Mouse (Mus musculus) inflammation-experienced regulatory T-cells, adult 6 months (primary cell): Measurements from ENCODE around the gene Eef1e1. TPM values are rescaled to one million over a fixed set of nuclear protein-coding genes. Genes with fewer than 3 reads are reported as not detected.
"Not testable (repeated sequence)": the region's sequence is repeated elsewhere in the genome, so short reads cannot be mapped to it uniquely, and the experiment has no call there.

Experiments used
- ATAC-seq: one replicate; pipeline ENCODE4 v1.8.0; 2017
- polyA plus RNA-seq, 3 experiments: library from polyadenylated mRNA; unstranded; fragments of 100-300 nt; shearing (Covaris generic); gene quantifications; one replicate each; pipeline ENCODE4 v1.2.1; 2017

The Eef1e1 gene
- polyA plus RNA-seq, result 10 to 100 TPM; 42.6 to 49.3 (median 45.5) TPM

DNA sequence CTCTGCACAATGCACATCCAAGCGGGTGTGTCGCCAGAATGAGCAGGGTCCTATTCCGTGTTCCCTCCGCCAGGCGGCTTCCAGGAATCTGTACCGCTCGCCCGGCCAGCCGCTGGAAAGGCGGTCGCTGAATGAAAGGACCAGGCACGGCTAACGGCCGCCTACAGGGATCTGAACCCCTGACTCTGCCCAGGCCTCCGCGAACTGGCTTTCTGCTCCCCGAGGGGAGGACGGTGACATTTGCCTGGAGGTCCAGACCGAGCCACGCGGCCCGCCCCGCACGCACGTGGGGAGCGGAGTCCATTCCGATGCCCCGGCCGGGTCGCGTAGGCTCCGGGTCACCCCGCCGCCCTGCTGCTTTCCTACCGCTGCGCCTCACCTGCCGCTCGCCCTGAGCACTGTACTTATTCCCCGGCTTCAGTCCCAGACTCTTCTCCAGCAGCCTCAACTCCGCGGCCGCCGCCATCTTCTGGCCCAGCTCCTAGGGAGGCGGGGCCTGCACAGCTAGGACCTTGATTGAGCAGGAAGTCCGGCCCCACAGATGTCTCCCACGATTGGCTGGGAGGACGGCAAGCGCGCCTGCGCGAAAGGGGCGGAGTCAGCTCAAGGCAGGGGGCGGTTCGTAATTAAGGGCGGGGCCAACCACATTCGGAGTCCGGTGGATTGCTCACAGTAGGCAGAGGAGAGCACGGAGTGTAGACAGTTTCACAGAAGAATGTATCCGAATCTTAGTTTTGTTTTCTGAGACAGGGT, at the start of gene Eef1e1:
TSS of gene Eef1e1 (minus strand) at position 531 of the 753 bp plus-strand sequence.
- ATAC-seq, result peak; percentile 99

GRCm38 (mm10) chr13:38690845-38691244, 32.0 kb upstream of the Eef1e1 start:
- no peak for ATAC-seq

- ATAC-seq, result no peak
Measured at GRCm38 (mm10) chr13:38690028-38690427, 31.2 kb upstream of the Eef1e1 start.

DNA sequence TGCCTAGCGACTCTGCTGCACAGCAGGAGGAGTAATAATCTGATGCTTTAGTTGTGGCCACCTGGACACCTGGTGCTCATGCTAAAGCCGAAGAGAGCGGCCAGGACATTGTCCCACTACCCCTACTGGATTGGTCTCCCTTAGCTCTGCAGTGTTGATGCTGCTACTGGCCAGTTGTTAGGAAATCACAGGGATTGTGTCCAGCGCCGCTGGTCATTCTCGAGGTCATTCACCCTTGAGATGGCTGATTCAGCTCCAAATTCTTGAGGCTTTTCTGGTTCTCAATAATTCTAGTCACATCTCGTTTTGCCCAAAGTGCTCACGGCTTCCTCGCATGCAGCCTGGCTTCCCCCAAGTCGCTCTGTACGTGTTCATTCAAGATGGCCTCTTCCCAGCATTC, 29.9 kb upstream of the Eef1e1 start:
- ATAC-seq, result no peak

- ATAC-seq, result no peak
Measured at GRCm38 (mm10) chr13:38672336-38672735, 13.5 kb upstream of the Eef1e1 start.

GRCm38 (mm10) chr13:38671451-38671850, 12.6 kb upstream of the Eef1e1 start:
- ATAC-seq, result not testable (repeated sequence)

GRCm38 (mm10) chr13:38670051-38670450, 11.2 kb upstream of the Eef1e1 start:
- ATAC-seq, result no peak

- ATAC-seq, result no peak
Measured at GRCm38 (mm10) chr13:38668514-38668913, 9.7 kb upstream of the Eef1e1 start.

DNA sequence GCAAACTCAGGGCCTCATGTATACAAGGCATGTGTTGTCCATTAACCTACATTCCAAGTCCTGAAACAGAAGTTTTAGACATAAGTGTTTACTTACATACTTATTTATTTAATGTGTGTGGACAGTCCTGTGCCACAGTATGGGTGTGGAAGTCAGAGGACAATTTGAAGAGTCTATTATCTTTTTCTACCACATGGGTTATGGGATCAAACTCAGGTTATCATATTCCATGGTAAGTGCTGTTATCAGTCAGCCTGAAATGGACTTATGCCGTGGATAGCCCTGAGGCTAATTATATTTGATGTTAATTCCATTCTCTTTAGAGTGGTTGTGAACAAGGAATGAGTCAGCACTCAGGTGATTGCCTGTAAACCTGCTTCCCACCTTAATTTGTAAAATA, 5.9 kb upstream of the Eef1e1 start:
- no peak for ATAC-seq

- no peak for ATAC-seq
Measured at GRCm38 (mm10) chr13:38659524-38660136, 772 bp upstream of the Eef1e1 start.

DNA sequence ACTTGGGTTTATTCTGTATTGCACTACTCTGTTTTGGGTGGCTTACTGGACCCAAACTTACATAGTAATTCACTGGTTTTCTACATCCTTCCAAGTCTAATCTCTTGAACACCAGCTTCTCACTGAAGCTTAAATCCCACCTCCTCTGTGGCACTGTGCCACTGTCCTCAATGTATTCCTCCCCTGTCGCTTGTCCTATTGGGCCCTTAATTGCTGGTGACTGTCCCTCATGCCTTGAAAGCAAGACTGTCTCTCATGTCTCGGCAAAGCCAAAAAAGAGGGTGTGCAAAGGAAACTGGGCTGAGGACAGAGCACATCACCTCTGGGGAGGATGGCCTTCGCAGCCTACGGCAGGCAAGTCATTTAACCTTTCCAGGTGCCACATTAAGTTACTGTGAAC, 993 bp downstream of the Eef1e1 start:
- no peak for ATAC-seq

GRCm38 (mm10) chr13:38650292-38650691, 8.6 kb downstream of the Eef1e1 start:
- no peak for ATAC-seq

- ATAC-seq, result no peak
Measured at GRCm38 (mm10) chr13:38649069-38649468, 9.8 kb downstream of the Eef1e1 start.

- ATAC-seq, result no peak
Measured at GRCm38 (mm10) chr13:38641414-38641813, 17.4 kb downstream of the Eef1e1 start.

DNA sequence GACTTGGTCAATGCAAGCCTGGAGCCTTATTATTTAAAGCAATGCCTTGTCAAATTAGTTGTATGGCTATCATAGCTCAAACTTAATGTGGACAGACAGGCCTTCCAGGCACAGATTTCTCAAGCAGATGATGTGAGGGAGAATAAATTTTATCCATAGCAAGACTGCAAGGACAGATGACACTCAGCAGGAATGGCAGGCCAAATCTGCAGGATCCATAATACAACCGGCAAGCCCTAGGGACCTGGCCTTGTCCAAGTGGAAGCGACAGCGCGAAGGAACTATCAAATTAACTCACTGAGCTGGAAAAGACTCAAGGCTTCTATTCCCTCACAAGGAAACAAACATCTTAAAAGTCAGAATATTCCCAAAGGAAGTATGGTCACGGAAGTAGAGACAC, 17.9 kb downstream of the Eef1e1 start:
- no peak for ATAC-seq

DNA sequence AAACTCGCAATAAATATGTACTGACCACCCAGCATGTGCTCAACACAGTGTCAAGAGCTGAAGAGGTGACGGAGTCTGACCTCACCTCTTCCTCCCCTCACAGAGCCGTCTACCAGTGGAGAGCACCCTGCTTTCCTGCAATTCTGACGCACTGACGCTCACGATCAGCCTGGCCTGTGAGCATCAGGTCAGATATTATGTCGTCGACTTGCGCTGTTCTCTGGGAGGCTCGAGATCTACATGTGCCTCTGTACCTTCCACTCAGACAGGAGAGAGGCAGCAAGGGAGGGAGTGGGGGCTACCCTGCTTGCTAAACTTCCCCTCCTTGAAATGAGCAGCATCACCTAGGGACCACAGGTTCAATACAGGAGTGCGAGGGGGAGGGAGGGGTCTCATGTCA, 20.2 kb downstream of the Eef1e1 start:
- no peak for ATAC-seq

DNA sequence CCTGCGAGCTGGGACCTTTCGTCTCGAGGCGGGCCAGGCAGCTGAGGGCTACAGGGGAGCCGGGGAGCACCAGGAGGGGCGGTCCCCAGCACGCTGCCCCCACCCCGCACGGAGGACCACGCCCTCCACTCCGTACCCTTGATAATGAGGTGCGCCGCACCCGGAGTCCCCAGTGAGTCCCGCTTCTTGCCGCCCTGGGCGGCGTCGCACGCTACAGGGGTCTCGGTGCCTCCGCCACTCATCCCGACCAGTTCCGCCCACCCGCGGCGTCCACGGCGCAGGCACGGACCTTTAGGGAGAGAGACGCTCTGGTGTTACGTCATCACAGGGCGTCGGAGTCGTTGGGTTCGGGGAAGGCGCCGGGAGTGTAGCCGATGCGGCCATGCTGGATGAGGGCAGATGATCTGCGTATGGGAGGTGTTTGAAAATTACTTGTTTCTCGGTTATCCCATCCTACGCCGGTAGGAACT, 24.0 kb downstream of the Eef1e1 start, which contains the start of gene Bloc1s5:
TSS of gene Bloc1s5 (minus strand) at position 310 of the 470 bp plus-strand sequence.
- ATAC-seq, result peak; percentile 88

DNA sequence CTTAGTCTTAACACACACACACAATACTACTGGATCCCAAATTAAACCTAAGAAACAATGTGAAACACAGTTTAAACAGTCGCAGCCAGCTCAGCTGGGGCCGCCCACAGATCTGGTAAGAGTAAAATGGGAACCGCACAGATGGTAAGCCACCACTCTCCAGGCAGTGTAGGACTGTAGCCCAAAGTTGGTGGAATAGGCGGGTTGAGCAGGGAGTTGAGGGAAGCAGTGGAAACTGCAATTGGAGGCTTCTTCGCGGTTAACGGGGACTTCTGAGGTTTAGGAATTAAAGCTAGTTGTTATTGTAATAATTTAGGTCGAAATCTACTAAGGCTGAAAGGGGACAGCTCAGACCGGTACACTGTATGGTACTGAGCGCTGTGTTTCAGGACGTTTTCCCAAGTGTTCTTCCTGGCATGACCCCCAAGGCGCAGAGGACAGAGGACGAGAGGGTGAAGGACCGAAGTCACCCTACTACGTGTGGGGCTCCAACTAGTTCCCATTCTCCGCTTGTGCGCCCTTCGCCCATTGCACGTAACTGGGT, 24.5 kb downstream of the Eef1e1 start:
- ATAC-seq, result peak; percentile 37

GRCm38 (mm10) chr13:38633287-38634000, 25.4 kb downstream of the Eef1e1 start:
- no peak for ATAC-seq

GRCm38 (mm10) chr13:38632556-38632955, 26.3 kb downstream of the Eef1e1 start:
- ATAC-seq, result no peak

DNA sequence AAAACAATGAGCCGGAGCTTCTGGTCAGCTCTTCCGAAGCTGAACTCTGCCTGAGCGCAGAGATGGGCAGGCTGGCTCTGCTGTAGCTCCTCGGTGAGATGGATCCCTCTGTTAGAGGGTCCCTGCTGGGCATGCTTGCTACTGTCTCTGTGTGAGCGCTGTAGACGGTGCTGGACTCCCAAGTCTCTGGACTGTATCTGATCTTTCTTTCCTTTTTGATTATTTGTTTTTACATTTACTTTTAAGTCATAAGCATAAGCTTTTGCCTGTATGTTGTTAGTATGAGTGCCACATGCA, 32.7 kb downstream of the Eef1e1 start:
- ATAC-seq, result no peak

GRCm38 (mm10) chr13:38625492-38626228, 33.2 kb downstream of the Eef1e1 start:
- no peak for ATAC-seq
